Mouse (Mus musculus) right cerebral cortex, postnatal 14 days (tissue): ENCODE measurements around the gene Actbl2.

Source experiments
- DNase-seq: peaks from one replicate; pipeline ENCODE4 v3.0.0; 2022

The Actbl2 gene

DNA sequence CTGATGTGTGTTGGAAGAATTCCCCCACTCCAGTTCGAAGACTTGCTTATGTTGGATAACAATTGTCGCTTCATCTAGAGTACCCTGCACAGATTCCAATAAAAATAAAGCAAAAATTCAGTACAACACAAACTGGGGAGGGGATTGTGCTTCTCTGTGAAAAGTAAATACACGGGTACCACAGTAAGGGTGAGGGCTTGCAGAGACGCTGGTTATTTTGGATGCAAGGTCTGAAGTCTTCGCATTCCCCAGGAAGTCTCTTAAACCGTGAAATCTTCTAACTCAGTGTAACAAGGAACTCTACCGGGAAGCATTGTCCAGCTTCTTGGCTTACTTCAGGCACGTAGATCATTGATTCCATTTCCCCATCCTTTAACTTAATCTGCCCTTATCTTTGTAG lies 17.1 kb downstream of the Actbl2 start:
- DNase-seq: no peak

GRCm38 (mm10) chr13:111286461-111287385 lies 31.9 kb downstream of the Actbl2 start:
- no peak for DNase-seq

- DNase-seq: no peak
These were observed 36.5 kb downstream of the Actbl2 start for GRCm38 (mm10) chr13:111291161-111291957.

- peak; percentile 63 for DNase-seq
These were observed 37.2 kb downstream of the Actbl2 start for GRCm38 (mm10) chr13:111291958-111292493.

- DNase-seq: no peak
These were observed 38.7 kb downstream of the Actbl2 start for GRCm38 (mm10) chr13:111293478-111293877.

DNA sequence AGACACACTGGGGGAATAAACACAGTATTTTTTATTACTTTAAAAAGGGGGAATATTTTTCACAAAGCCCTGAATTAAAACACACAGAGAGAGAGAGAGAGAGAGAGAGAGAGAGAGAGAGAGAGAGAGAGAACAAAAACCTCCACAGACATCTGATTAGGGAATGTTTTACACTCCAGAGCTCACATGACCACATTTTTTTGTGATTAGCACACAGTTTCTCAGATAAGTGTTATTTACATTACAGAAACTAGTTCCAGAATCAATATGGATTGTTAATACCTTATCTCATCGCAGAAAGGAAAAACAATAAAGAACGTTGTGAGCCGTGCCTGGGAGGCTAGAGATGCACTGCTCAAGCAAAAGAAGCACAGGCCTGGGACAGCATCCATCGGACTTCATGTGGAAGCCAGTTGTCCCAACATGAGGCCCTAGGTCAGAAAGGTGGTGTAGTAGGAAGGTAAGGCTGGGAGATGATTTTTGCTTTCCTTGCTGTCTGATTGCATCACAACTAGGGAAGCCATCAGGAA lies 40.2 kb downstream of the Actbl2 start:
- no peak for DNase-seq

GRCm38 (mm10) chr13:111296029-111296428 lies 41.2 kb downstream of the Actbl2 start:
- DNase-seq: no peak

DNA sequence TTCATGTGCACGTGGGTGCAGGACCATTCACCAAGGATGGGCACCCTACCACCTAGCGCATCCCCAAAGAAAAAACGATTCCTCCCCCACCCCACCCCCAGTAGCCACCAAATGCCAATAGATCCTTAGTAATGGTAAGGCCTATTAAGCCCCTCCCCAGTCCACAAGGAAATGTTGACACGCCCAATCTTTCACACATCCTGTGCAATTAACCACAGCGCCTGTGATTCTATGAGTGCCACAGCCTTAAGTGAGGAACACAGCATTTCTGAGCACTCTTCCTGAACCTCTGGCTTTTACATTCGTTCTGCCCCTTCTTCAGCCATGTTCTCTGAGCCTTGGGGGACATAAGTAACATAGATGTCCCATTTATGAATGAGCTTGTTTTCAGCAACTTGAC lies 42.8 kb downstream of the Actbl2 start:
- DNase-seq: no peak

- no peak for DNase-seq
These were observed 44.4 kb downstream of the Actbl2 start for GRCm38 (mm10) chr13:111299145-111299713.

DNA sequence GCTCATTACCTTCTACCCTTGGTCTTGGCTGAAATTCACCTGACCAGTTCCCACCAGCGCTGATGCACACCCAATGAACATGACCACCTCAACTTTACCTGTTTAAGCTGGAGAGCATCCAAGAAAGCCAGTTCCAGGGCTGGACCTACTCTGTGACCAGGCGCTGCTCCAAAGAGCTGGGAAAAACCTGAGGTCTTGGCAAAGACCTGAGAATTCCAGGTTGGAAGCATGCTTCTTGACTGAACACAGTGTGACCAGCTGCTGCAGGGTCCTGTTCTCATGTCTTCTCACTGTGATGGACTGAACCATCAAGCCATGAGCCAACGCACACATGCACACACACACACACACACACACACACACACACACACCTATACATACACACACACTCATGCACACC lies 46.0 kb downstream of the Actbl2 start:
- DNase-seq: no peak

- no peak for DNase-seq
These were observed 46.6 kb downstream of the Actbl2 start for GRCm38 (mm10) chr13:111301431-111301830.

DNA sequence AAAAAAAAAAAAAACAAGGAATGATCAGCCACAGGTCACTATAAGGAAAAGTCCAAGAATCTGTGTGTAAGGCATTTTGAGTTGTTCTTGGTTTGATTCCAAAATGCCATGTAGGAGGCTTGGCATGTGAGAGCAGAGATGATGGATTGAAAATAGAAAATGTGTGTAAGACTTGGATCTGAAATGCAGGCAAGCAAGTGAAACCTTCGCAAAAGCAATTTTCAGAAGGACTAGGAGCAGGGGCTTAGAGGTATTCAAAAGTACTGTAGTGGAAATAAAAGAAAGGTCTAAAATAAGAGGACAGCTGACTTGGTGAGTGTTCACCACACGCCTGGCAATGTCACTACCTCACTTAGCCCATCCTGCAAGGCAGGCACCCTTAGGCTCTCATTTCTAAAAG lies 49.4 kb downstream of the Actbl2 start:
- no peak for DNase-seq

DNA sequence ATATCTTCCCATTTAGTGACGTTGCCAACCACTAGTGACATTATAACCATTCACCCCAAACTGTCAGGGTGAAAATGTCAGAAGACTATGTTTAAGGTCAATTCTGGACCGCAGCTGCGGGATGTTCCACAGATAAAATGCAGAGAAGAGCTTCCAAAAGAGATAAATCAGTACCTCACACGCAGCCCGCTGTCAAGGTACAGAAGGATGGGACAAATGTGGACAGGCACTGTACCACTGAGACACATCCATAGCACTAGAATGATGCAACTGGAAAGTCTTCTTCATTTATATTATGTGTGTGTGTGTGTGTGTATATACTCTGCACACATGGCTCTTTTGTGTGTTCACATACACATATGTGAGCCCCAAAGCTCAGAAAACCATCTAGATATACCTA lies 49.9 kb downstream of the Actbl2 start:
- no peak for DNase-seq
